ENCODE assay signal across 8 mouse cellular contexts in genomic region chr1:164455614-164456013, GRCm38 (mm10). TPM values are rescaled to one million over a fixed set of nuclear protein-coding genes. Genes with fewer than 3 reads are reported as not detected.
DNase-seq lines count a peak whose midpoint lies in the region; ATAC-seq and TF ChIP-seq lines count a peak whose summit lies in the region.

No protein-coding gene starts in this region.

- intact Hi-C loops in gastrocnemius, adult 2 months (cut with DNase I), result loop anchor here (5.0 kb wide), 1 partner anchor 312 kb away; no protein-coding TSS in a partner anchor

- H3K4me2 ChIP-seq in embryonic facial prominence, embryonic 15.5 days (replicated peaks), result peak overlapping the region; percentile 92
- peak overlapping the region; percentile 72 for H3K4me2 ChIP-seq in intestine, postnatal 0 days (replicated peaks; ENCODE audit: low read depth)
- peak overlapping the region; percentile 57 for H3K4me2 ChIP-seq in midbrain, embryonic 16.5 days (ENCODE audit: low read length)

- ATAC-seq in embryonic facial prominence, embryonic 15.5 days (ENCODE audit: insufficient number of reproducible peaks, low FRiP score, low TSS enrichment, low read depth), result no peak
- ATAC-seq in intestine, postnatal 0 days, result no peak
- no peak for ATAC-seq in midbrain, embryonic 16.5 days

- peak overlapping the region; percentile 92 for H3K27ac ChIP-seq in gastrocnemius, adult 2 months
- no peak overlapping the region for H3K27ac ChIP-seq in embryonic facial prominence, embryonic 15.5 days (replicated peaks)
- H3K27ac ChIP-seq in intestine, postnatal 0 days (ENCODE audit: low read depth, low read length), result peak overlapping the region; percentile 93
- peak overlapping the region; percentile 97 for H3K27ac ChIP-seq in midbrain, embryonic 16.5 days (ENCODE audit: low read length)

- 63% methylated on average over 7 of the region's 7 CpGs for WGBS in embryonic facial prominence, embryonic 15.5 days
- 32% methylated on average over 7 of the region's 7 CpGs for WGBS in intestine, postnatal 0 days
- 39% methylated on average over 7 of the region's 7 CpGs for WGBS in midbrain, embryonic 16.5 days

- H3K4me3 ChIP-seq in gastrocnemius, adult 2 months, result peak overlapping the region; percentile 88
- peak overlapping the region; percentile 71 for H3K4me3 ChIP-seq in embryonic facial prominence, embryonic 15.5 days (replicated peaks)
- peak overlapping the region; percentile 85 for H3K4me3 ChIP-seq in intestine, postnatal 0 days (ENCODE audit: low read depth, low read length)
- H3K4me3 ChIP-seq in midbrain, embryonic 16.5 days (ENCODE audit: low read depth, low read length), result peak overlapping the region; percentile 64

- peaks cover 49% of the 10 kb centered on the region for H3K27me3 ChIP-seq in embryonic facial prominence, embryonic 15.5 days
- H3K27me3 ChIP-seq in intestine, postnatal 0 days (replicated peaks; ENCODE audit: control insufficient read depth, insufficient read depth, low read length), result no peaks in the 10 kb centered on the region
- no peaks in the 10 kb centered on the region for H3K27me3 ChIP-seq in midbrain, embryonic 16.5 days (ENCODE audit: control insufficient read depth, insufficient read depth, low read depth, low read length)

- peak; percentile 40 for DNase-seq in gastrocnemius, adult 2 months
- no peak for DNase-seq in gastrocnemius, postnatal 25 days
- peak; percentile 24 for DNase-seq in CD4-positive helper T cell, adult 2 months (ENCODE audit: low read depth, low spot score)
- DNase-seq in adipocyte (ENCODE audit: low spot score), result no peak
- DNase-seq in adrenal gland, postnatal 25 days, result no peak

- no peaks in the 10 kb centered on the region for H3K36me3 ChIP-seq in embryonic facial prominence, embryonic 15.5 days
- H3K36me3 ChIP-seq in intestine, postnatal 0 days (ENCODE audit: control insufficient read depth, insufficient read depth), result peaks cover 35% of the 10 kb centered on the region
- H3K36me3 ChIP-seq in midbrain, embryonic 16.5 days (ENCODE audit: control insufficient read depth, insufficient read depth, low read length), result peaks cover 5% of the 10 kb centered on the region; the same call in 1 of the 2 replicates

- H3K9ac ChIP-seq in embryonic facial prominence, embryonic 15.5 days, result no peak overlapping the region
- H3K9ac ChIP-seq in intestine, postnatal 0 days (ENCODE audit: low read depth, low read length), result peak overlapping the region; percentile 96
- peak overlapping the region; percentile 90 for H3K9ac ChIP-seq in midbrain, embryonic 16.5 days (ENCODE audit: low read depth, low read length)

- H3K4me1 ChIP-seq in embryonic facial prominence, embryonic 15.5 days, result peaks cover 28% of the 10 kb centered on the region
- peaks cover 12% of the 10 kb centered on the region; the same call in 1 of the 2 replicates for H3K4me1 ChIP-seq in intestine, postnatal 0 days (replicated peaks; ENCODE audit: control insufficient read depth, insufficient read depth, low read length)
- H3K4me1 ChIP-seq in midbrain, embryonic 16.5 days (ENCODE audit: control insufficient read depth, insufficient read depth, low read length), result peaks cover 21% of the 10 kb centered on the region

- no peaks in the 10 kb centered on the region for H3K9me3 ChIP-seq in embryonic facial prominence, embryonic 15.5 days (replicated peaks)
- no peaks in the 10 kb centered on the region for H3K9me3 ChIP-seq in intestine, postnatal 0 days (ENCODE audit: control insufficient read depth)
- no peaks in the 10 kb centered on the region for H3K9me3 ChIP-seq in midbrain, embryonic 16.5 days (replicated peaks; ENCODE audit: control insufficient read depth, low read length, poor library complexity, severe bottlenecking)

- peak; percentile 45 for TF ChIP-seq CTCF in gastrocnemius, adult 2 months (IDR thresholded peaks at IDR 0.05)
- peak; percentile 78 for TF ChIP-seq CTCF in intestine, postnatal 0 days (IDR thresholded peaks at IDR 0.05; ENCODE audit: low read depth)

RNA-seq across cellular contexts. Expression of gene Atp1b1, which starts 2.5 kb away (rescaled TPM):
- 100 to 1,000 TPM; 115 to 262 TPM for total RNA-seq in gastrocnemius, adult 2 months (2021)
- total RNA-seq in gastrocnemius, postnatal 25 days (2021), result 100 to 1,000 TPM; 178 to 308 TPM
- polyA plus RNA-seq in embryonic facial prominence, embryonic 15.5 days (2015; fragmentation: Nextera tagmentation; extraction: Ambion mirVana), result 46.1 and 49.7 TPM in 2 replicates
- polyA plus RNA-seq in intestine, postnatal 0 days (2015; fragmentation: Nextera tagmentation; extraction: Ambion mirVana), result 227 and 233 TPM in 2 replicates
- 238 and 311 TPM in 2 replicates for polyA plus RNA-seq in midbrain, embryonic 16.5 days (2015; fragmentation: Nextera tagmentation; extraction: Ambion mirVana)
- total RNA-seq in adrenal gland, postnatal 25 days (2021), result 64.2 and 66.9 TPM in 2 replicates

Comparison
In these comparisons a context has a peak if more than half of its experiments do, and no peak if none do; other contexts are left out.
1. DNase-seq: peak in gastrocnemius, adult 2 months (single experiment) and CD4-positive helper T cell, adult 2 months (single experiment); none in gastrocnemius, postnatal 25 days (single experiment), adipocyte (single experiment) and adrenal gland, postnatal 25 days (single experiment).
2. Peak in every context shown above with its lines, with median percentiles within 50 percentile points of each other: H3K4me3 ChIP-seq and H3K4me2 ChIP-seq.